Mouse (Mus musculus) MEL (cell line): ENCODE measurements around the gene Vps13d. TPM values are rescaled to one million over a fixed set of nuclear protein-coding genes. Genes with fewer than 3 reads are reported as not detected.
"Not testable (repeated sequence)": the region's sequence is repeated elsewhere in the genome, so short reads cannot be mapped to it uniquely, and the experiment has no call there.

Experiments used
- DNase-seq: peaks from one replicate; pipeline ENCODE4 v3.0.0; 2011; ENCODE audit warnings: low read depth, low spot score
- H3K27ac ChIP-seq: 2 replicates; pipeline ENCODE4 v1.5.1; 2012; ENCODE audit warnings: low read depth, mild to moderate bottlenecking, control low read depth, low read length, moderate library complexity; ENCODE audit not compliant: control insufficient read depth
- H3K27me3 ChIP-seq, 2 experiments: fragments of 150-350 bp in 1 of 2; sonication (generic) in 1 of 2; 2 replicates each; pipeline ENCODE4 v1.6.1; 2012; ENCODE audit warnings: low read length in 2 of 2, mild to moderate bottlenecking in 2 of 2, improper control_type of control experiment in 1 of 2, moderate library complexity in 1 of 2; ENCODE audit not compliant: insufficient read depth in 2 of 2, control insufficient read depth in 1 of 2
- H3K36me3 ChIP-seq, 2 experiments: 2 replicates each; pipeline ENCODE4 v1.6.1; 2012 to 2014; ENCODE audit warnings: low read length in 2 of 2, improper control_type of control experiment in 1 of 2, inconsistent platforms in 1 of 2, mild to moderate bottlenecking in 1 of 2; ENCODE audit not compliant: insufficient read depth in 2 of 2, control insufficient read depth in 1 of 2
- H3K4me1 ChIP-seq, 2 experiments: fragments of 150-350 bp in 1 of 2; sonication (generic) in 1 of 2; 2 replicates each; pipeline ENCODE4 v1.6.1; 2012; ENCODE audit warnings: low read length in 2 of 2, improper control_type of control experiment in 1 of 2, mild to moderate bottlenecking in 1 of 2; ENCODE audit not compliant: insufficient read depth in 2 of 2, control insufficient read depth in 1 of 2
- H3K4me3 ChIP-seq, 2 experiments: fragments of 150-350 bp in 1 of 2; sonication (generic) in 1 of 2; 2 replicates each; pipeline ENCODE4 v1.5.1; 2012; ENCODE audit warnings: low read depth in 2 of 2, low read length in 2 of 2, mild to moderate bottlenecking in 2 of 2, moderate library complexity in 2 of 2, control low read depth in 1 of 2, improper control_type of control experiment in 1 of 2; ENCODE audit not compliant: control insufficient read depth in 1 of 2, insufficient read depth in 1 of 2
- H3K79me2 ChIP-seq: 2 replicates; pipeline ENCODE4 v1.6.1; 2012; ENCODE audit warnings: mild to moderate bottlenecking, low read length, moderate library complexity; ENCODE audit not compliant: control insufficient read depth, poor library complexity, insufficient read depth
- H3K9ac ChIP-seq: 2 replicates; pipeline ENCODE4 v1.6.1; 2012; ENCODE audit warnings: low read depth, mild to moderate bottlenecking, control low read depth, low read length, moderate library complexity; ENCODE audit not compliant: control insufficient read depth, poor library complexity, severe bottlenecking
- H3K9me3 ChIP-seq: fragments of 150-350 bp; sonication (generic); replicated peaks from 2 replicates; pipeline ENCODE4 v1.6.1; 2012; ENCODE audit warnings: mild to moderate bottlenecking, low read length, improper control_type of control experiment, moderate library complexity; ENCODE audit not compliant: insufficient read depth
- BHLHE40 ChIP-seq: IDR thresholded peaks from 2 replicates; pipeline ENCODE4 v1.6.1; 2012; ENCODE audit warnings: low read depth, mild to moderate bottlenecking, inconsistent platforms, low read length, improper control_type of control experiment, borderline replicate concordance
- CHD1 ChIP-seq: IDR thresholded peaks from 2 replicates; pipeline ENCODE4 v1.6.1; 2012; ENCODE audit warnings: low read depth, mild to moderate bottlenecking, inconsistent platforms, low read length, improper control_type of control experiment
- CHD2 ChIP-seq: IDR thresholded peaks from 2 replicates; pipeline ENCODE4 v1.6.1; 2011; ENCODE audit warnings: low read length, improper control_type of control experiment
- E2F4 ChIP-seq: IDR thresholded peaks from 2 replicates; pipeline ENCODE4 v1.6.1; 2011; ENCODE audit warnings: low read depth, low read length, improper control_type of control experiment, borderline replicate concordance
- ELF1 ChIP-seq: IDR thresholded peaks from 2 replicates; pipeline ENCODE4 v1.6.1; 2014; ENCODE audit warnings: low read depth, mild to moderate bottlenecking, inconsistent platforms, low read length, improper control_type of control experiment, moderate library complexity
- EP300 ChIP-seq, 2 experiments: IDR thresholded peaks; 2 replicates each; pipeline ENCODE4 v1.6.1; 2011; ENCODE audit warnings: improper control_type of control experiment in 2 of 2, low read length in 2 of 2, low read depth in 1 of 2, mild to moderate bottlenecking in 1 of 2
- GATA1 ChIP-seq: IDR thresholded peaks from 2 replicates; pipeline ENCODE4 v1.6.1; 2011; ENCODE audit warnings: low read depth, low read length, improper control_type of control experiment
- HCFC1 ChIP-seq: IDR thresholded peaks from 2 replicates; pipeline ENCODE4 v1.6.1; 2012; ENCODE audit warnings: low read depth, mild to moderate bottlenecking, inconsistent platforms, low read length, improper control_type of control experiment, moderate library complexity
- JUND ChIP-seq: IDR thresholded peaks from 2 replicates; pipeline ENCODE4 v1.6.1; 2011; ENCODE audit warnings: low read depth, mild to moderate bottlenecking, improper control_type of control experiment, low read length
- MAFK ChIP-seq: IDR thresholded peaks from 2 replicates; pipeline ENCODE4 v1.6.1; 2011; ENCODE audit warnings: low read depth, mild to moderate bottlenecking, low read length, improper control_type of control experiment, borderline replicate concordance
- MAZ ChIP-seq: IDR thresholded peaks from 2 replicates; pipeline ENCODE4 v1.6.1; 2012; ENCODE audit warnings: low read depth, mild to moderate bottlenecking, inconsistent platforms, low read length, improper control_type of control experiment
- MEF2A ChIP-seq: IDR thresholded peaks from 2 replicates; pipeline ENCODE4 v1.6.1; 2014; ENCODE audit warnings: low read depth, mild to moderate bottlenecking, inconsistent platforms, low read length, improper control_type of control experiment; ENCODE audit not compliant: poor library complexity, insufficient replicate concordance, severe bottlenecking; ENCODE audit errors: extremely low read depth
- MXI1 ChIP-seq: IDR thresholded peaks from 2 replicates; pipeline ENCODE4 v1.6.1; 2011; ENCODE audit warnings: mild to moderate bottlenecking, low read depth, low read length, improper control_type of control experiment
- NRF1 ChIP-seq: IDR thresholded peaks from 2 replicates; pipeline ENCODE4 v1.6.1; 2014; ENCODE audit warnings: low read depth, mild to moderate bottlenecking, inconsistent platforms, low read length, improper control_type of control experiment, moderate library complexity; ENCODE audit not compliant: poor library complexity, insufficient read depth, severe bottlenecking
- POLR2A ChIP-seq, 2 experiments: IDR thresholded peaks; 2 replicates each; pipeline ENCODE4 v1.6.1; 2011 to 2012; ENCODE audit warnings: low read length in 2 of 2, mild to moderate bottlenecking in 2 of 2, control low read depth in 1 of 2, improper control_type of control experiment in 1 of 2, low read depth in 1 of 2, moderate library complexity in 1 of 2; ENCODE audit not compliant: control insufficient read depth in 1 of 2, insufficient read depth in 1 of 2, poor library complexity in 1 of 2
- SIN3A ChIP-seq: IDR thresholded peaks from 2 replicates; pipeline ENCODE4 v1.6.1; 2012; ENCODE audit warnings: low read length, improper control_type of control experiment, inconsistent platforms
- SMC3 ChIP-seq: IDR thresholded peaks from 2 replicates; pipeline ENCODE4 v1.6.1; 2011; ENCODE audit warnings: low read depth, low read length, improper control_type of control experiment
- TAL1 ChIP-seq: IDR thresholded peaks from 2 replicates; pipeline ENCODE4 v1.6.1; 2012; ENCODE audit warnings: mild to moderate bottlenecking, inconsistent platforms, low read length, moderate library complexity, mixed read lengths
- TBP ChIP-seq: IDR thresholded peaks from 2 replicates; pipeline ENCODE4 v1.8.0; 2011; ENCODE audit warnings: low read depth, low read length, improper control_type of control experiment
- UBTF ChIP-seq: IDR thresholded peaks from 2 replicates; pipeline ENCODE4 v1.6.1; 2012; ENCODE audit warnings: low read depth, mild to moderate bottlenecking, inconsistent platforms, low read length, improper control_type of control experiment, moderate library complexity, borderline replicate concordance; ENCODE audit not compliant: insufficient read depth
- ZMIZ1 ChIP-seq: IDR thresholded peaks from 2 replicates; pipeline ENCODE4 v1.6.1; 2012; ENCODE audit warnings: low read depth, mild to moderate bottlenecking, inconsistent platforms, low read length, improper control_type of control experiment, moderate library complexity
- ZNF384 ChIP-seq: IDR thresholded peaks from 2 replicates; pipeline ENCODE4 v1.6.1; 2012; ENCODE audit warnings: low read depth, mild to moderate bottlenecking, inconsistent platforms, low read length, improper control_type of control experiment
- polyA plus RNA-seq, 2 experiments: library from polyadenylated mRNA; stranded (reverse) in 1 of 2; unstranded in 1 of 2; fragments of >175 nt in 1 of 2; fragments of >200 nt in 1 of 2; gene quantifications; 2 replicates each; pipeline versions ENCODE4 v1.2.1 to v1.2.4; 2012; ENCODE audit warnings: low replicate concordance in 2 of 2, low read depth in 1 of 2; ENCODE audit not compliant: insufficient read length in 2 of 2, insufficient read depth in 1 of 2, missing spikeins in 1 of 2
- total RNA-seq: library from RNA; depleted of rRNA; stranded (reverse); fragments of 300-350 nt; gene quantifications from 2 replicates; pipeline ENCODE4 v1.2.3, GENCODE M21; 2012

Gene Vps13d
- total and polyA plus RNA-seq, 3 experiments = 8.9 to 14.5 (median 13.2) TPM

GRCm38 (mm10) chr4:145187619-145188018, 7.2 kb downstream of the Vps13d start:
- TF ChIP-seq MAZ = no peak
- no peak for TF ChIP-seq TBP
- no peak for TF ChIP-seq NRF1
- H3K9me3 ChIP-seq = no peaks in the 10 kb centered on the region
- H3K4me3 ChIP-seq = no peak overlapping the region
- DNase-seq = no peak
- H3K27ac ChIP-seq = no peak overlapping the region
- peaks cover 7% of the 10 kb centered on the region for H3K79me2 ChIP-seq
- peaks cover 13 to 20% of the 10 kb centered on the region in 2 experiments; a peak in 3 of 4 replicates for H3K4me1 ChIP-seq
- H3K9ac ChIP-seq = no peak overlapping the region
- H3K36me3 ChIP-seq = peaks cover 4 to 15% of the 10 kb centered on the region in 2 experiments; a peak in 3 of 4 replicates
- no peaks in the 10 kb centered on the region for H3K27me3 ChIP-seq

- H3K27me3 ChIP-seq = no peaks in the 10 kb centered on the region
- TF ChIP-seq BHLHE40 (no peak), E2F4 (no peak), POLR2A (IDR thresholded peaks at IDR 0.05; ENCODE audit: control insufficient read depth in 1 of 2, insufficient read depth in 1 of 2, low read depth in 1 of 2, low read length in 2 of 2, poor library complexity in 1 of 2) (no peak), MEF2A (no peak), CHD1 (no peak), JUND (no peak), MAZ (no peak), UBTF (no peak), EP300 (IDR thresholded peaks at IDR 0.05; ENCODE audit: low read depth in 1 of 2, low read length in 2 of 2) (no peak), GATA1 (no peak), ZMIZ1 (no peak), MAFK (no peak), CHD2 (no peak), MXI1 (no peak), SIN3A (no peak), SMC3 (no peak), ELF1 (no peak), HCFC1 (no peak), TAL1 (no peak), ZNF384 (no peak)
- no peak overlapping the region for H3K27ac ChIP-seq
- no peak overlapping the region for H3K4me3 ChIP-seq
- H3K9ac ChIP-seq = no peak overlapping the region
- H3K4me1 ChIP-seq = no peaks in the 10 kb centered on the region
- H3K36me3 ChIP-seq = peaks cover 0 to 15% of the 10 kb centered on the region in 2 experiments; a peak in 2 of 4 replicates
- no peaks in the 10 kb centered on the region for H3K79me2 ChIP-seq
- no peaks in the 10 kb centered on the region for H3K9me3 ChIP-seq
- DNase-seq = no peak
Measured at GRCm38 (mm10) chr4:145178918-145179549, 15.8 kb downstream of the Vps13d start.

- not testable (repeated sequence) for H3K9ac ChIP-seq
Measured at GRCm38 (mm10) chr4:145165542-145165941, 29.3 kb downstream of the Vps13d start.

More at GRCm38 (mm10) chr4:145165542-145165941, 29.3 kb downstream of the Vps13d start:
- H3K4me3 ChIP-seq, H3K36me3 ChIP-seq, H3K4me1 ChIP-seq, H3K79me2 ChIP-seq, H3K27ac ChIP-seq, DNase-seq, H3K9me3 ChIP-seq, H3K27me3 ChIP-seq: not testable (repeated sequence)
